Mouse (Mus musculus): ENCODE results near the gene Rab1a.
"Not testable (repeated sequence)": the region's sequence is repeated elsewhere in the genome, so short reads cannot be mapped to it uniquely, and the experiment has no call there.

The Rab1a gene

GRCm38 (mm10) chr11:20200713-20201575, at the start of gene Rab1a:
Gene Rab1a, plus strand, starts transcription at chr11:20201432.
- peak; percentile 94 for ATAC-seq (ENCODE audit: low TSS enrichment)

- no peak for ATAC-seq (ENCODE audit: low TSS enrichment)
These were observed 48.9 kb upstream of the Rab1a start for GRCm38 (mm10) chr11:20152107-20152901.

- ATAC-seq (ENCODE audit: low TSS enrichment): not testable (repeated sequence)
These were observed 47.7 kb upstream of the Rab1a start for GRCm38 (mm10) chr11:20153542-20153941.

- no peak for ATAC-seq (ENCODE audit: low TSS enrichment)
These were observed 42.4 kb upstream of the Rab1a start for GRCm38 (mm10) chr11:20158879-20159278.

- ATAC-seq (ENCODE audit: low TSS enrichment): no peak
These were observed 36.0 kb upstream of the Rab1a start for GRCm38 (mm10) chr11:20164979-20165867.

GRCm38 (mm10) chr11:20165991-20166390, 35.2 kb upstream of the Rab1a start:
- ATAC-seq (ENCODE audit: low TSS enrichment): no peak

DNA sequence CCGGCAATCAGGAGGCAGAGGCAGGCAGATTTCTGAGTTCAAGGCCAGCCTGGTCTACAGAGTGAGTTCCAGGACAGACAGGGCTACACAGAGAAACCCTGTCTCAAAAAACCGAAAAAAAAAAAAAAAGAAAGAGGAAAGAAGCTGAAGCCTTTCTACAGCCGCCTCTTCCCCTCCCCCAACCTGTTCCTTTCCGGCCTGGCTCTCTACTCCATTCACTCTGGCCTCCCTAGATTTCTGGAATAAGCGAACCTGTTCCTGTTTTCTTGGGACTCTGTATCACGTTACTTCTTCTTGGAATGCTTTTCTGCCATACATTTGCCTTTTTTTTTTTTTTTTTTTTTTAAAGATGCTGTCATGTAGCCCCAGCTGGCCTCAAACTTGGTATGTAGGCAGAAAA, 34.8 kb upstream of the Rab1a start:
- not testable (repeated sequence) for ATAC-seq (ENCODE audit: low TSS enrichment)

DNA sequence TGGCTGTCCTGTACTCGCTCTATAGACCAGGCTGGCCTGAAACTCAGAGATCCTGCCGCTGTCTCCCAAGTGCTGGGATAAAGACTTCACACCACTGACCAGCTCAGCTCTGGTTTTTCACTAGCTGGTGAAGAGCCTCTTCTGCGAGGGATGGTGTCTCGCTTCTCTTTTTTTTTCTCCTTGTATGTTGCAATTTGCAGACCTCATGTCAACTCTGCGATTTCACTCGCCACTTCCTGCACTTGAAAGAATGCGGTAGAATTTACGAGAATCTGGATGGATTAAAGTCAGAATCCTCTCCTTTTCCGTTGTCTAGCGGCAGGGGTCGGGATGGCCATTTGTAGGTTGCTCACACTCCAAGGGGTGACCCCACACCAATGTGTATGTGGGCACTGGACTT, 32.3 kb upstream of the Rab1a start:
- ATAC-seq (ENCODE audit: low TSS enrichment): no peak

GRCm38 (mm10) chr11:20187271-20187670, 14.0 kb upstream of the Rab1a start:
- no peak for ATAC-seq (ENCODE audit: low TSS enrichment)

DNA sequence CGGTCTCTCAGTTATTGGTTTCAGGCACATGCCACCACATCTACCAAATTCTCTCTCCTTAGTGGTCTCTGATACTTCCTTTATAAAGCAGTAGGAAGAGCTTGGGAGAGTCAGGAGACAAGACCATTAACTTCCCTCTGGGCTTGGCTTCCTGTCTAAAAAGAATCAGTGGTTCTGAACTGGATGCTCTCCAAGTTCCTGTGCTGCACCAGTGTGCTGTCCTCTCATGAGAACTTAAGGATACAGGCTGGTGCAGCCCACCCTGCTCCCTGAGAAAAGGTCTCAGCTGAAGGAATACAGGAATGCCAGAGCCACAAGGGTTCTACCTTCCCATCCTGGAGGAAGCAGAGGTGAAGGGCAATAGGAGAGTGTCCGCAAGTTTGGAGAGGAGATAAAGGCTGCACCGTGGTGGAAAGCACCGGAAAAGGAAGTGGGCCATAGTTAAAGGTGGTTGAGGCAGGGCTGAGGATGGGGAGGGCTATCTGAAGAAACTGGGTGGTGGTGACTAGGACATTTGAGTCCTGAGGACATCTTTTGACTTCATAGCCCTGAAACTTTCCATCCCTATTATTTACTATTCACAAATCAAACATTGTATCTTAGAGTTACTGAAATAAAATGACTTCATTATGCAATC, 8.0 kb upstream of the Rab1a start:
- ATAC-seq (ENCODE audit: low TSS enrichment): no peak

DNA sequence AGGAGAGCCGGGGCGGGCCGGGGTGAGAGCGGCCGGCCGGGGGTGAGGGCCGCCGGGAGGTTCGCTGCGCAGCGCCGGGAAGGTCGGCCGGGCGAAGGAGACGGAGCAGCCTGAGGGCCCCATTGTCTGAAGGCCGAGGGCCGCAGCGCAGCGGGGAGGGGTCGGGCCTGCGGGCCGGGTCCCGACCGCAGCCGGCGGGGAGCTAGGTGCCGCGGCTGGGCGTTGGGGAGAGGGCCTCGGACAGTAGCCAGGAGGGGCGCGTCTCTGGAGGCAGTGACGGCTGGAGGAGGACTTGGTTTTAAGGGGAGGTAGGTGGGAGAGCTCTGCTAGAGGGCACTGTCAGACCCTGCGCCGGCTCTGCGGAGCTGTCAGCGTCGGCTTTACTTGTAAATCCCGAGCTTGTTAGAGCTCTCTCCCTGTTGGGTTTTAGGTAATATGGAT, 449 bp downstream of the Rab1a start:
- ATAC-seq (ENCODE audit: low TSS enrichment): peak; percentile 34

DNA sequence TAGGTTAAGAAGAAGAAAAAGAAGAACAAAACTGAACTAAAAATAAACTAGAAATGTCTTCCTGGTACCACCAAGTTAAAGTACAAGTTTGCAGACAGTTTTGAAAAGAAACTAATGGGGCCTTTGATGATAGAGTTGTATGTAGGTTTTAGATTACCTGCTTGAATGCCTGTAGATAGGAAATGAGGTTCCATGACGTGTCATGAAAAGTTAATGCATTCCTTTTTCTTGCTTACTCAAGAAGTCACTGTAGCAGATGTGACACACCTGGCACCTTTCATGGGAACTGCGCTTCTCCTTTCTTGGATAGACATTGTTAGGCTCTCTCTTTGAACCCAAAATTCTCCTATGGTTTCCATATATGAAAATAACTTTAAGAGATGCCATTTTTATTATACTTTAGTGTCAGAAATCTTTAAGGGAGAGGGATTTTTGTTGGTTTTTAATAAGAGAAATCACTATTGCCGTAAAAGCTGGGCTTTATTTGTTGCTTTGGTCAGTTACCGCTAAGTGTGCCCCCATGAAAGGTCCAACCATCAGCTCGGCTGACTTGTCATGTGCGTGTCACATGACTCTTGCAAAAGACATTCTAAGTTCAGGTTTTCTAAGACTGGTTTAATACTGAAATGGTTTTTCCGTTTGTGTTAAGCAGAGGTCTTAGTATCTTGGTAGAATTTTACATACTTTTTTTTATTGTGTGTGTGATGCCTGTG, 1.2 kb downstream of the Rab1a start:
- ATAC-seq (ENCODE audit: low TSS enrichment): no peak

DNA sequence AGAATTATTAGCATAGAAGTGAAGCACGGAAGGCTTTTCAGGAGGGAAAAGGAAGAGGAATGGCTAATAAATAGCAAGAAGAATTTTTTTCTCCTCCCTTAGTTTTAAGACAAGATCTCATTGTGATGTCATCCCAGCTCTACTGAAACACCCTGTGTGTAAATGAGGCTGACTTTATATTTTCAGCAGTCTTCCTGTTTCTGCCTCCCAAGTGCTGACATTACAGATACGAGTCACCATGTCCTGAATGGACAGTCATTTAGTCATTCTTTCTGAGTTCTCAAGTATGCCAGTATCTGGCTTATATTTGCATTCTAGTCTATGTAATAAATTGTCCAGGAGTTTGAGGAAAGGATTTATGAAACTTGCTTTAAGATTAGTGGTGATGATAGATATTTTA, 3.1 kb downstream of the Rab1a start:
- no peak for ATAC-seq (ENCODE audit: low TSS enrichment)

GRCm38 (mm10) chr11:20204870-20205446, 3.7 kb downstream of the Rab1a start:
- ATAC-seq (ENCODE audit: low TSS enrichment): no peak

GRCm38 (mm10) chr11:20205538-20205937, 4.3 kb downstream of the Rab1a start:
- no peak for ATAC-seq (ENCODE audit: low TSS enrichment)

GRCm38 (mm10) chr11:20206626-20207223, 5.5 kb downstream of the Rab1a start:
- ATAC-seq (ENCODE audit: low TSS enrichment): no peak

DNA sequence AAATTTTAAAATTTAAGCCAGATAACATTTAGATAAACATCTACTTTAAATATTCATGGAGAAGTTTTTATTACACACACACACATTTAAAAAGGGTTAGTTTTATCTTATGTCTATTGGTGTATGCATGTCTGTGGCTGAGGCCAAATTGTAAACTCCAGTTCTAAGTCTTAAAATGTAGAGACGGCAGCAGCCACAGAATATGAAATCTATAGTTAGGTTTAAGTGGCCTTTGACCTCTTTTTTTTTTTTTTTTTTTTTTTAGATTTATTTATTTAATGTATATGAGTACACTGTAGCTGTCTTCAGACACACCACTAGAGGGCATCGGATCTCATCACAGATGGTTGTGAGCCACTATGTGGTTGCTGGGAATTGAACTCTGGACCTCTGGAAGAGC, 6.4 kb downstream of the Rab1a start:
- ATAC-seq (ENCODE audit: low TSS enrichment): no peak

- ATAC-seq (ENCODE audit: low TSS enrichment): no peak
These were observed 10.6 kb downstream of the Rab1a start for GRCm38 (mm10) chr11:20211838-20212237.

- no peak for ATAC-seq (ENCODE audit: low TSS enrichment)
These were observed 13.5 kb downstream of the Rab1a start for GRCm38 (mm10) chr11:20214779-20215178.

DNA sequence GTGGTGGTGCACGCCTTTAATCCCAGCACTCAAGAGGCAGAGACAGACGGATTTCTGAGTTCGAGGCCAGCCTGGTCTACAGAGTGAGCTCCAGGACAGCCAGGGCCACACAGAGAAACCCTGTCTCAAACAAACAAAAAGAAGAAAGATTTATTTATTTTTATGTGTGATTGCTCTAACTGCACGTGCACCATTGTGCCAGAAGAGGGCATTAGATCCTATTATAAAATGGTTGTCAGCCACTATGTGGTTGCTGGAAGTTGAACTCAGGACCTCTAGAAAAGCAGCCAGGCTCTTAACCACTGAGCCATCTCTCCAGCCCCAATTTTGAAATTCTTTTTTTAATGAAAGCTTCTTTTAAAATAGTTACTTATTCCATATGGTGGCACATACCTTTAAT, 15.2 kb downstream of the Rab1a start:
- no peak for ATAC-seq (ENCODE audit: low TSS enrichment)

Data from frontal cortex, adult (tissue).